Mouse (Mus musculus): ENCODE data around the gene Psap. TPM values are rescaled to one million over a fixed set of nuclear protein-coding genes. Genes with fewer than 3 reads are reported as not detected.

The Psap gene
- polyA plus RNA-seq, 1 experiment from 2014 or later = 143 TPM

DNA sequence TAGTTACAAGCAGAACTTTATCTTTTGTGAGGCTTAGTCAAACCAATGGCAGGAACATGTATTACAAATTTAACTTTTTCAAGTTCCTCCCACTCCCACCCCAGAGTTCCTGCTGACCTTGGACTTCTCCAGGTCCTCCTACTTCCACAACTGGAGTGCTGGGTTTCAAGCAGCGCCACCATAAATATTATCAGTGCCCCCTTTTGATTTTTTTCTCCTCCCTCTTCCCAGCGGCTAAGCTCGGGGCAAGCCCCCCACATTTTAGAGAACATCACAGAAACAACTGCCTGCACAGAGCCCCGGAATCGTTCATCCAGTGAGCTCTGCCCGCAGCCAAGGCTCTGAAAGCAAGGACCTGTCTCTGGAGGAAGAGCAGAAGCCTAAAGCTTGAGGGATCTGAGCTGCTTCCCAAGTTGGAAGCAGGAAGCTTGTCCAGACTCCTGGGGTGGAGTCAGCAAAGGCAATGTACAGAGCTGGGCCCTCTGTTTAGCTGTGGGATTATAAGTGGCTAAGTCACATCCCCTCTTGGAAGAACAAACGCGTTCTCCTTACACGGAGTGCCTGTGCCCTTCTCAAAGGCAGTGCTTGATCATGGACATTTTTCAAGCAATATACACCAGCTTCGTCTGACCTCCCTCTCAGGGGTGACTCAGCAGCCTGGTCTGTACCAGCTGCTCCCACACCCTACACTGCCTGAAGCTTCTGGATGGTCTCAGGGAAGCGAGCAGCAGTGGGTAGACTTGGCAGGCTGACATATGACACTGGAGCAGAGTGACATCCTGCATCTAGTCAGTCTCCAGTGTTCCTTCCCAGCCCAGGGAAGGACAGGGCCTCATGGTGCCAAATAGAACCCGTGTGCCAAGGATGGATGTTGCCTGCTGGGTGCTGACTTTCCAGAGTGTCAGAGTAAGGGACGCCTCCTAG, 8.0 kb upstream of the Psap start:
- no peak for ATAC-seq (replicated peaks; ENCODE audit: extremely low read depth, insufficient read depth, low FRiP score)
- no peak overlapping the region for H3K9ac ChIP-seq (ENCODE audit: low read length)

GRCm38 (mm10) chr10:60271015-60271414, 6.4 kb upstream of the Psap start:
- Histone ChIP-seq H3K4me3 (ENCODE audit: low read length) (no peak overlapping the region), H3K27me3 (ENCODE audit: control insufficient read depth, insufficient read depth, low read length) (no peaks in the 10 kb centered on the region), H3K4me1 (ENCODE audit: control insufficient read depth, insufficient read depth, low read length) (peaks cover 17% of the 10 kb centered on the region), H3K9ac (ENCODE audit: low read length) (no peak overlapping the region), H3K27ac (ENCODE audit: low read length) (no peak overlapping the region), H3K9me3 (replicated peaks; ENCODE audit: control insufficient read depth, low read length) (no peaks in the 10 kb centered on the region), H3K4me2 (ENCODE audit: low read depth, low read length) (no peak overlapping the region), H3K36me3 (ENCODE audit: control insufficient read depth, insufficient read depth) (no peaks in the 10 kb centered on the region)
- WGBS = 72% methylated on average over 6 of the region's 6 CpGs
- ATAC-seq (replicated peaks; ENCODE audit: extremely low read depth, insufficient read depth, low FRiP score) = no peak

More for the DNA sequence above, 8.0 kb upstream of the Psap start:
- H3K36me3 ChIP-seq (ENCODE audit: control insufficient read depth, insufficient read depth) = no peaks in the 10 kb centered on the region
- H3K4me3 ChIP-seq (ENCODE audit: low read length) = no peak overlapping the region
- no peaks in the 10 kb centered on the region for H3K9me3 ChIP-seq (replicated peaks; ENCODE audit: control insufficient read depth, low read length)
- H3K27me3 ChIP-seq (ENCODE audit: control insufficient read depth, insufficient read depth, low read length) = no peaks in the 10 kb centered on the region
- WGBS = 58% methylated on average over 13 of the region's 13 CpGs
- peaks cover 19% of the 10 kb centered on the region for H3K4me1 ChIP-seq (ENCODE audit: control insufficient read depth, insufficient read depth, low read length)
- no peak overlapping the region for H3K4me2 ChIP-seq (ENCODE audit: low read depth, low read length)
- H3K27ac ChIP-seq (ENCODE audit: low read length) = no peak overlapping the region

DNA sequence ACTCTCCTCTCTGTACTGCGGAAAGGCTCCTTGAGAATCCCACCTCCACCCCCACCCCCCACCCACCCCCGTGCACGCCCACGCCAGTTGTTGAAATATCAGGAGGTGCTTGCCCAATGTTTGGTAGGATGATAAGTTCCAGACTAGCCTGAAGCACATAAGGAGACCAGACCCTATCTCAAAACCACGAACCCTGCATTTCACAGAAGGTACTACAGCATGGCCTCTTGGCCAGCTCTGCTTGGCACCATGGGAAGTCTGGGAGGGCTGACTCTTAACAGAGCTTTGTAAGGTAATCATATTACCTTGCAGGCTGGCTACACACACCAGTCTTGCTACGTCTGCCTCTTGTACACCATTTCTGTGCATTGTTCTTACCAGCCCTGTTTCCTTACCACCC, 5.2 kb upstream of the Psap start:
- H3K4me1 ChIP-seq (ENCODE audit: control insufficient read depth, insufficient read depth, low read length) = peaks cover 20% of the 10 kb centered on the region
- H3K9ac ChIP-seq (ENCODE audit: low read length) = no peak overlapping the region
- H3K9me3 ChIP-seq (replicated peaks; ENCODE audit: control insufficient read depth, low read length) = no peaks in the 10 kb centered on the region
- no peak overlapping the region for H3K27ac ChIP-seq (ENCODE audit: low read length)
- H3K36me3 ChIP-seq (ENCODE audit: control insufficient read depth, insufficient read depth) = no peaks in the 10 kb centered on the region
- WGBS = 29% methylated on average over 6 of the region's 6 CpGs
- no peak overlapping the region for H3K4me2 ChIP-seq (ENCODE audit: low read depth, low read length)
- H3K4me3 ChIP-seq (ENCODE audit: low read length) = no peak overlapping the region
- H3K27me3 ChIP-seq (ENCODE audit: control insufficient read depth, insufficient read depth, low read length) = no peaks in the 10 kb centered on the region
- ATAC-seq (replicated peaks; ENCODE audit: extremely low read depth, insufficient read depth, low FRiP score) = no peak

GRCm38 (mm10) chr10:60273382-60273781, 4.0 kb upstream of the Psap start:
- Histone ChIP-seq H3K9ac (ENCODE audit: low read length) (no peak overlapping the region), H3K9me3 (replicated peaks; ENCODE audit: control insufficient read depth, low read length) (no peaks in the 10 kb centered on the region), H3K36me3 (ENCODE audit: control insufficient read depth, insufficient read depth) (no peaks in the 10 kb centered on the region), H3K27ac (ENCODE audit: low read length) (no peak overlapping the region), H3K27me3 (ENCODE audit: control insufficient read depth, insufficient read depth, low read length) (no peaks in the 10 kb centered on the region), H3K4me2 (ENCODE audit: low read depth, low read length) (no peak overlapping the region), H3K4me1 (ENCODE audit: control insufficient read depth, insufficient read depth, low read length) (peaks cover 20% of the 10 kb centered on the region), H3K4me3 (ENCODE audit: low read length) (no peak overlapping the region)
- 63% methylated on average over 6 of the region's 6 CpGs for WGBS
- no peak for ATAC-seq (replicated peaks; ENCODE audit: extremely low read depth, insufficient read depth, low FRiP score)

DNA sequence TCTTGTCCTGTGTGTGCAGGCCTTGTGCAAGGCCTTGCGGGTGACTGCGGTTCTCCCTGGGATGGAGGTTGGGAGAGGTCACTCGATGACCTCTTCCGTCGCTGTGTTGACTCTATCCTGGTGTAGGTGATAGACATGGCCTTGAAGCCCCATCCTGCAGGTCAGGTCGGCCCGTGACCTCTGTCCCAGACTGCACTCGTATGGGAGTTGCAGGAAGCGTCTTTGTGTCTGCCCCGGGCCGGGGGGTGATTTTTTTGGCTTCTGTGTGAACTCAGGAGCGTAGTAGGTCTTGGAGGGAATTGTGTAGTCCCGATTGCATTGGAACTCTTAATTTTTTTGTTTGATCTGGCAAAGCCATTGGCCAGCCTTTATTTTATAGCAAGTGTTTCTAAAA, 576 bp downstream of the Psap start:
- peak overlapping the region; percentile 84 for H3K27ac ChIP-seq (ENCODE audit: low read length)
- no peaks in the 10 kb centered on the region for H3K9me3 ChIP-seq (replicated peaks; ENCODE audit: control insufficient read depth, low read length)
- 7% methylated on average over 13 of the region's 13 CpGs for WGBS
- H3K4me1 ChIP-seq (ENCODE audit: control insufficient read depth, insufficient read depth, low read length) = peaks cover 43% of the 10 kb centered on the region
- no peaks in the 10 kb centered on the region for H3K27me3 ChIP-seq (ENCODE audit: control insufficient read depth, insufficient read depth, low read length)
- ATAC-seq (replicated peaks; ENCODE audit: extremely low read depth, insufficient read depth, low FRiP score) = no peak; the same call in 1 of the 2 replicates
- peak overlapping the region; percentile 87 for H3K9ac ChIP-seq (ENCODE audit: low read length)
- peaks cover 2% of the 10 kb centered on the region; the same call in 1 of the 2 replicates for H3K36me3 ChIP-seq (ENCODE audit: control insufficient read depth, insufficient read depth)
- peak overlapping the region; percentile 65 for H3K4me3 ChIP-seq (ENCODE audit: low read length)
- peak overlapping the region; percentile 88 for H3K4me2 ChIP-seq (ENCODE audit: low read depth, low read length)

- Histone ChIP-seq H3K4me2 (ENCODE audit: low read depth, low read length) (peak overlapping the region; percentile 88), H3K36me3 (ENCODE audit: control insufficient read depth, insufficient read depth) (peaks cover 2% of the 10 kb centered on the region; the same call in 1 of the 2 replicates), H3K27me3 (ENCODE audit: control insufficient read depth, insufficient read depth, low read length) (no peaks in the 10 kb centered on the region), H3K9ac (ENCODE audit: low read length) (peak overlapping the region; percentile 60), H3K9me3 (replicated peaks; ENCODE audit: control insufficient read depth, low read length) (no peaks in the 10 kb centered on the region), H3K4me1 (ENCODE audit: control insufficient read depth, insufficient read depth, low read length) (peaks cover 48% of the 10 kb centered on the region), H3K4me3 (ENCODE audit: low read length) (peak overlapping the region; percentile 65), H3K27ac (ENCODE audit: low read length) (peak overlapping the region; percentile 32)
- no peak for ATAC-seq (replicated peaks; ENCODE audit: extremely low read depth, insufficient read depth, low FRiP score)
- WGBS = 76% methylated on average over 3 of the region's 3 CpGs
Observed at GRCm38 (mm10) chr10:60278786-60279185, 1.4 kb downstream of the Psap start.

DNA sequence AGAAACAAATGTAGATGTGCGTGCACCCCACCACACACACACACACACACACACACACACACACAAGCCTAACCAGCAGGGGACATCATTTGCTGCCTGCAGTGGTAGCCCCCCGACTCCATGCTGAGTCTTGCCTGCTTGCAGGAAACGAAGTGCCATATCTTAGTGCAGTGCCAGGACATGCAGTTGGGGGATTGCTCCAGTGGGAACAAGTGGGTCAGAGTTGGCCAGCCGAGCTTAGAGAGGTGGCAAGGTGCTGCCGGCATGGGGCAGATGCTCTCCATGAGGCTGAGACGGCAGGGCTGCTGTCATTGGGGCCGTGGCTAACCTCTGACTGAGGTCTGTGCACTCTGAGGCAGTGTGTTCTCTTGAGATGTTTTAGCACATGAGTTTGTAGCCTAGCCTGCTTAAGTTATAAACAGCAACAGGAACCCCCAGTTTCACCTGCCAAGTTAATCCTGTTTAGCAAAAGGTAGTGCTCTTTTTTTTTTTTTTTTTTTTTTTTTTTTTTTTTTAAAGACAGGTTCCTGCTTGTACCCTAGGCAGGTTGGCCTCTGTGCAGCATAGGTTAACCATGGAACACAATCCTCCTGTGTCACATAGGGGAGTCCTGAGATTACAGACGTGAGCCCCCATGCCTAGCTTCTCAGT, 2.0 kb downstream of the Psap start:
- Histone ChIP-seq H3K9me3 (replicated peaks; ENCODE audit: control insufficient read depth, low read length) (no peaks in the 10 kb centered on the region), H3K9ac (ENCODE audit: low read length) (peak overlapping the region; percentile 60), H3K4me1 (ENCODE audit: control insufficient read depth, insufficient read depth, low read length) (peaks cover 54% of the 10 kb centered on the region), H3K36me3 (ENCODE audit: control insufficient read depth, insufficient read depth) (peaks cover 2% of the 10 kb centered on the region; the same call in 1 of the 2 replicates), H3K27ac (ENCODE audit: low read length) (peak overlapping the region; percentile 32), H3K4me2 (ENCODE audit: low read depth, low read length) (peak overlapping the region; percentile 88), H3K27me3 (ENCODE audit: control insufficient read depth, insufficient read depth, low read length) (no peaks in the 10 kb centered on the region), H3K4me3 (ENCODE audit: low read length) (peak overlapping the region; percentile 65)
- 63% methylated on average over 8 of the region's 8 CpGs for WGBS
- no peak for ATAC-seq (replicated peaks; ENCODE audit: extremely low read depth, insufficient read depth, low FRiP score)

DNA sequence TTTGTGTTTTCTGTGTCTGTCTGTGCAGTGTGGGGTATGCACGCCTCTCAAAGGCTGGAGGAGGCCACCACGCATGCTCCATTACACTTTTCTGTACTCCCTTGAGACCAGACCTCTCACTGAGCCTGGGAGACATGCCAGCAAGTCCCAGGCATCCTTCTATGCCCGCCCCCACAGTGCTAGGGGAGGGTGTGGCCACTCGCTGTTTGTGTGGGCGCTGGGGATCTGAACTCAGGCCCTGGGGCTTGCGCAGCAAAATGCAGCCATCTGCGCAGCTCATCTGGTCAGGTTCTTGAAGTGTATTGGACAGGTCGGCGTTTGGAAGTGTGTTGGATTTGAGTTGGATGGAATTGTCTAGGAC, 2.5 kb downstream of the Psap start:
- 0 out of 2 replicates have a peak overlapping the region, but pooled peaks have one; percentile 4 for H3K4me3 ChIP-seq (ENCODE audit: low read length)
- H3K27me3 ChIP-seq (ENCODE audit: control insufficient read depth, insufficient read depth, low read length) = no peaks in the 10 kb centered on the region
- H3K4me1 ChIP-seq (ENCODE audit: control insufficient read depth, insufficient read depth, low read length) = peaks cover 59% of the 10 kb centered on the region
- no peak for ATAC-seq (replicated peaks; ENCODE audit: extremely low read depth, insufficient read depth, low FRiP score)
- peak overlapping the region; percentile 47; the same call in 1 of the 2 replicates for H3K27ac ChIP-seq (ENCODE audit: low read length)
- no peaks in the 10 kb centered on the region for H3K9me3 ChIP-seq (replicated peaks; ENCODE audit: control insufficient read depth, low read length)
- peak overlapping the region; percentile 18; the same call in 1 of the 2 replicates for H3K4me2 ChIP-seq (ENCODE audit: low read depth, low read length)
- H3K9ac ChIP-seq (ENCODE audit: low read length) = no peak overlapping the region
- WGBS = 80% methylated on average over 9 of the region's 9 CpGs
- peaks cover 2% of the 10 kb centered on the region; the same call in 1 of the 2 replicates for H3K36me3 ChIP-seq (ENCODE audit: control insufficient read depth, insufficient read depth)

DNA sequence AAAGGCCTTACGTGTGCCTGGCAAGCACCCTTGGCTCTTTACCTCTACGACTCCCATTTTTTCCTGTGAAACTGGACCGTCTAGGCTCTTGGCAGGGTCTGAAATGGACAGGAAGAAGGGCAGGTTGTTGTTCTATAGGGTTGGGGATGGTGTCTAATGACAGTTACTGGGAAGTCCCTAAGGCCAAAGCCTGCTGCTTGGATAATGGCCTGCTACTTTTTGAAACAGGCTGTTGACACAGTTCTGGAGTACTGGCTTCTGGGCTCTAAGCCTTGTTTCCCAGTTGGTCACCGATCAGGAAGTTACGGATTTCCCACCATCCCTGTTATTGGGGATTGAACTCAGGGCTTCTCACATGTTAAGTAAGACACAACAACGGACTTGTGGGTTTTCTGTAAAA, 2.9 kb downstream of the Psap start:
- ATAC-seq (replicated peaks; ENCODE audit: extremely low read depth, insufficient read depth, low FRiP score) = no peak
- 86% methylated on average over 6 of the region's 6 CpGs for WGBS
- Histone ChIP-seq H3K27me3 (ENCODE audit: control insufficient read depth, insufficient read depth, low read length) (no peaks in the 10 kb centered on the region), H3K9me3 (replicated peaks; ENCODE audit: control insufficient read depth, low read length) (no peaks in the 10 kb centered on the region), H3K4me3 (ENCODE audit: low read length) (no peak overlapping the region), H3K4me2 (ENCODE audit: low read depth, low read length) (peak overlapping the region; percentile 18; the same call in 1 of the 2 replicates), H3K9ac (ENCODE audit: low read length) (no peak overlapping the region), H3K4me1 (ENCODE audit: control insufficient read depth, insufficient read depth, low read length) (peaks cover 64% of the 10 kb centered on the region), H3K36me3 (ENCODE audit: control insufficient read depth, insufficient read depth) (peaks cover 2% of the 10 kb centered on the region; the same call in 1 of the 2 replicates), H3K27ac (ENCODE audit: low read length) (peak overlapping the region; percentile 47)
